Mouse (Mus musculus) embryonic facial prominence, embryonic 10.5 days (tissue): ENCODE measurements around the gene Slc25a29. TPM values are rescaled to one million over a fixed set of nuclear protein-coding genes. Genes with fewer than 3 reads are reported as not detected.

ENCODE experiments used
- DNase-seq: peaks from one replicate; pipeline ENCODE4 v3.0.0-alpha.2; 2017; ENCODE audit warnings: low spot score
- H3K27ac ChIP-seq: fragments of 300-500 bp; sonication (generic); replicated peaks from 2 replicates; pipeline ENCODE4 v1.5.1; 2016; ENCODE audit warnings: mild to moderate bottlenecking
- H3K27me3 ChIP-seq: fragments of 300-500 bp; sonication (generic); replicated peaks from 2 replicates; pipeline ENCODE4 v1.6.1; 2016; ENCODE audit warnings: low read depth, mild to moderate bottlenecking; ENCODE audit not compliant: poor library complexity, severe bottlenecking
- H3K36me3 ChIP-seq: fragments of 300-500 bp; sonication (generic); replicated peaks from 2 replicates; pipeline ENCODE4 v1.6.1; 2016; ENCODE audit warnings: mild to moderate bottlenecking, moderate library complexity
- H3K4me1 ChIP-seq: fragments of 300-500 bp; sonication (generic); 2 replicates; pipeline ENCODE4 v1.6.1; 2016
- H3K4me3 ChIP-seq: fragments of 300-500 bp; sonication (generic); 2 replicates; pipeline ENCODE4 v1.5.1; 2016; ENCODE audit warnings: mild to moderate bottlenecking, moderate library complexity
- H3K9me3 ChIP-seq: fragments of 300-500 bp; sonication (generic); 2 replicates; pipeline ENCODE4 v1.6.1; 2016; ENCODE audit warnings: mild to moderate bottlenecking
- WGBS: fragments of 180-500 bp; shearing (Covaris S2); methylation state at CpG from one replicate; pipeline ENCODE4 v1.1.7; 2016; 5-methylcytosine and 5-hydroxymethylcytosine counted together
- polyA plus RNA-seq: library from polyadenylated mRNA; unstranded; fragments of >200 nt; fragmentation: Nextera tagmentation; extraction: Ambion mirVana; gene quantifications from 2 replicates; pipeline ENCODE4 v1.2.1, GENCODE M21; 2016

Slc25a29 gene
- polyA plus RNA-seq, 1 experiment from 2014 or later = 12.9 TPM

DNA sequence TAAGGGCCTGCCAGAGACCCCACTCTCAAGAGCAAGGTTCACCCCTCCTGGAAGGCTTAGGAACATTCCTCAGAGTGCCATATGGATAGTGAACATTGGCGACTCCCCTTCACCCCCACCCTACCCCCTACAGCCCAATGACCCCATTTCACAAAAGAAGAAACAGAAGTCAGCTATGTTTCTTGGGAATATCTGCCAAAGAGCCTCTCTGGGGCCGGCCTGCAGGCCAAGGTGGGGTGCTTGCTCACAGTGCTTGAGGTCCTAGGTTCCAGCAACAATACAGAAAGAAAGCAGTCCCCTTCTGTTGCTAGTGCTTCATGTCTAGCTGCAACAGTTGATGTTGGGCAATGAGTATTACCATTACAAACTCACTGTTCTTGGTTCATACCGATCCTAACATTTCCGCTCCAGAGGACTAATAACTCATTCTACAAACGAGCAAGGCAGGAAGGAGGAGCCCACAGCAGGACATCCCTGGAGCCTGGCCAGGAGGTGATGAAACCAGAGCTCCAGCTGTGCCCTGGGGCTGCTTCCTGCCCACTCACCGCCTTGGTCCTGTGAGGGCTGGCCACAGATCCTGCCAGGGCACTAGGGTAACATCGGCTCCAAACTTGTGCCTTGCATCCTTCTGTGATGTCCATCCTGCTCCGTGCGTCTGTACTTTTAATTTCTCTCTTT lies 3.6 kb downstream of the Slc25a29 start:
- H3K9me3 ChIP-seq = no peaks in the 10 kb centered on the region
- 71% methylated on average over 9 of the region's 9 CpGs for WGBS
- peaks cover 37% of the 10 kb centered on the region for H3K4me1 ChIP-seq
- peaks cover 6% of the 10 kb centered on the region for H3K27me3 ChIP-seq
- H3K4me3 ChIP-seq = no peak overlapping the region
- no peak for DNase-seq
- H3K36me3 ChIP-seq = peaks cover 46% of the 10 kb centered on the region
- H3K27ac ChIP-seq = no peak overlapping the region

GRCm38 (mm10) chr12:108830358-108830757 lies 5.3 kb downstream of the Slc25a29 start:
- H3K4me3 ChIP-seq = no peak overlapping the region
- H3K36me3 ChIP-seq = peaks cover 59% of the 10 kb centered on the region
- DNase-seq = no peak

DNA sequence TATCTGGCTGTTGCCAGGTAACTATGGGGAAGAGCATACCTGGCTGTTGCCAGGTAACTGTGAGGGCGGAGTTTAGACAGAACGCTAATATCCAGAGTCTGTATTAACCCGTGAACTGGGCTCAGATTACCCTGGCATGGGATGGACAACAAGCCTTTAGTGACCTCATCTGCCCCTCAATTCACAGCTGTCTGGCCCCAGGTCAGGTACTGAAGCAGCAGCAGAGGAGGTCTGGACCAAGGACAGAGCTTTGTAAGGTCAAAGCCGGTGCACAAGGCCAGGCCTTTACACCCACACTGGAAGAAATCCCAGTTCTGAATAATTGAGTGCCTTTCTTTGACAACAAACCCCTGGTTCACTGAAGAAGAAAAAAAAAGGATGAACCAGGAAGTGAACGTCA lies 6.0 kb downstream of the Slc25a29 start:
- Histone ChIP-seq H3K4me1 (peaks cover 15% of the 10 kb centered on the region), H3K36me3 (peaks cover 64% of the 10 kb centered on the region), H3K4me3 (no peak overlapping the region), H3K27ac (no peak overlapping the region), H3K27me3 (peaks cover 4% of the 10 kb centered on the region), H3K9me3 (no peaks in the 10 kb centered on the region)
- WGBS = 71% methylated on average over 5 of the region's 5 CpGs
- no peak for DNase-seq

More at GRCm38 (mm10) chr12:108830358-108830757, 5.3 kb downstream of the Slc25a29 start:
- H3K9me3 ChIP-seq = no peaks in the 10 kb centered on the region
- no peak overlapping the region for H3K27ac ChIP-seq
- peaks cover 6% of the 10 kb centered on the region for H3K27me3 ChIP-seq
- WGBS = 87% methylated on average over 6 of the region's 6 CpGs
- H3K4me1 ChIP-seq = peaks cover 22% of the 10 kb centered on the region

- Histone ChIP-seq H3K9me3 (no peaks in the 10 kb centered on the region), H3K4me1 (peaks cover 7% of the 10 kb centered on the region; the same call in 1 of the 2 replicates), H3K36me3 (peaks cover 61% of the 10 kb centered on the region), H3K27ac (0 out of 2 replicates have a peak overlapping the region, but pooled peaks have one; percentile 4), H3K27me3 (no peaks in the 10 kb centered on the region), H3K4me3 (no peak overlapping the region)
- no peak for DNase-seq
- whole genome bisulfite sequencing = 98% methylated on average over 6 of the region's 6 CpGs
These were observed 8.0 kb downstream of the Slc25a29 start for GRCm38 (mm10) chr12:108827641-108828040.

DNA sequence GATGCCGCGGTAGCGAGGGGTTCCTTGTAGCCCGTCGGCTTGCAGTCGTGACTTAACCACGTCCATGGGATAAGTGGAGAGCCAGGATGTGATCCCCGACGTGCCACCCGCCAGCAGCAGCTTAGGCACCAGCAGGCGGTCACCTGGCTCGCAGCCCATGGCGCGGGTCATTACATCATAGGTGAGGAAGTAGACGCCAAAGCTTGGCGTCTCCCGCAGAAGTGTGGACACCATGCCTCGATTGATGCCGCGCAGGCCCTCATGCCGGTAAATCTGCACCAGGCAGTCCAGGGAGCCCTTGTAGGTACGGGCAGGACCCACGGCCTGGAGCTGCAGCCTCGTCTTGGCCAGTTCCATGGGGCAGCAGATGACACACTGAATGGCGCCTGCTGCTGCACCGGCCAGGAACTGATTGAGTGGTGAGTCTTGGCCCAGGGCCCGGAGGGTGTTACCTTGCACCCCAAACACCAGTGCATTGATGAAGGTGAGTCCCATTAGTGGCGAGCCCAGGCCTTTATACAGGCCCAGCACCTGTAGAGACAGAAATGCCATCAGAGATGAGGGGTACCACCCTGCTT lies 8.6 kb downstream of the Slc25a29 start:
- 96% methylated on average over 28 of the region's 28 CpGs for WGBS
- DNase-seq = no peak

GRCm38 (mm10) chr12:108826282-108826957 lies 9.3 kb downstream of the Slc25a29 start:
- H3K27me3 ChIP-seq = no peaks in the 10 kb centered on the region
- no peaks in the 10 kb centered on the region for H3K9me3 ChIP-seq
- DNase-seq = no peak
- no peak overlapping the region for H3K27ac ChIP-seq
- H3K4me3 ChIP-seq = no peak overlapping the region
- H3K36me3 ChIP-seq = peaks cover 61% of the 10 kb centered on the region
- WGBS = 94% methylated on average over 19 of the region's 19 CpGs
- H3K4me1 ChIP-seq = no peaks in the 10 kb centered on the region; the same call in 1 of the 2 replicates

More for the DNA sequence above, 8.6 kb downstream of the Slc25a29 start:
- Histone ChIP-seq H3K4me1 (peaks cover 5% of the 10 kb centered on the region; the same call in 1 of the 2 replicates), H3K27me3 (no peaks in the 10 kb centered on the region), H3K36me3 (peaks cover 61% of the 10 kb centered on the region), H3K9me3 (no peaks in the 10 kb centered on the region), H3K4me3 (no peak overlapping the region), H3K27ac (0 out of 2 replicates have a peak overlapping the region, but pooled peaks have one; percentile 4)

DNA sequence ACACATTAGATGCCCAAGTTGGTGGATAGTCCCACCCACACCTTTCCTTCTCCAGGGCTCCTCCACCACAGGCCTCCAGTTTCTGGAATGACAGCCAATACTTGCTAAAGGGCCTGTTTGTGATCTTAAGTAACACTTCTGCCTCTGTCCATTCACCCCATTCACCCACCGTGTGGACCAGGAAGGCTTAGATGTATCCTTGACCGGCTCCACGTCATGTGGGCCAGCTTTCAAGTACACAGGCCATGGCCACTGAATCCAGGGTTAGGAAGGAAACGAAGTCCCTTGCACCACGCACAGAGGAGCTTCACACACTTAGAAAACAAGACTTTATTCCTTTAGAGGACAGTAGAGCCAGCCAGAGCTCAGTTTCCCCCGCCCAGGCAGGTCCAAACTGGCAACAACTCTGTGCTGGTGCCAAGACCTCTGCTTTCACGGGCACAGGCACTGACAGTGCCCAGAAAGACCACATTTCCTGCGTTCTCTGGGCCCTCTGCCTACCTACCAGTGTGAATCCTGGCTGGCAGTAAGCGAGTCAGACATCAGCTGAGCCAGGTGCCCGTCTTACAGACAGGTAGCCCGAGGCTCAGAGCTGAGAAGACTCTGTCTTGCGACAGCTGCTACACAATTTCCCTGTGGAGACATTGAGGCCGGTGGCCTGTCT lies 10.0 kb downstream of the Slc25a29 start:
- H3K4me3 ChIP-seq = no peak overlapping the region
- H3K9me3 ChIP-seq = no peaks in the 10 kb centered on the region
- no peaks in the 10 kb centered on the region; the same call in 1 of the 2 replicates for H3K4me1 ChIP-seq
- DNase-seq = no peak
- peaks cover 59% of the 10 kb centered on the region for H3K36me3 ChIP-seq
- 92% methylated on average over 13 of the region's 13 CpGs for WGBS
- no peak overlapping the region for H3K27ac ChIP-seq
- no peaks in the 10 kb centered on the region for H3K27me3 ChIP-seq

- 93% methylated on average over 15 of the region's 15 CpGs for WGBS
- peaks cover 64% of the 10 kb centered on the region for H3K36me3 ChIP-seq
- no peak overlapping the region for H3K27ac ChIP-seq
- no peak for DNase-seq
- no peak overlapping the region for H3K4me3 ChIP-seq
- H3K9me3 ChIP-seq = no peaks in the 10 kb centered on the region
- no peaks in the 10 kb centered on the region for H3K27me3 ChIP-seq
- H3K4me1 ChIP-seq = peaks cover 4% of the 10 kb centered on the region
These were observed 11.3 kb downstream of the Slc25a29 start for GRCm38 (mm10) chr12:108824225-108824874.

- 73% methylated on average over 8 of the region's 8 CpGs for WGBS
- Histone ChIP-seq H3K4me3 (no peak overlapping the region), H3K36me3 (peaks cover 64% of the 10 kb centered on the region)
These were observed 12.6 kb downstream of the Slc25a29 start for GRCm38 (mm10) chr12:108823036-108823435.

GRCm38 (mm10) chr12:108820461-108820860 lies 15.2 kb downstream of the Slc25a29 start:
- no peaks in the 10 kb centered on the region for H3K27me3 ChIP-seq
- H3K27ac ChIP-seq = no peak overlapping the region
- no peaks in the 10 kb centered on the region for H3K9me3 ChIP-seq
- H3K36me3 ChIP-seq = peaks cover 61% of the 10 kb centered on the region
- no peak overlapping the region for H3K4me3 ChIP-seq
- peaks cover 4% of the 10 kb centered on the region for H3K4me1 ChIP-seq
- 91% methylated on average over 4 of the region's 4 CpGs for WGBS
- DNase-seq = no peak

More at GRCm38 (mm10) chr12:108823036-108823435, 12.6 kb downstream of the Slc25a29 start:
- peaks cover 4% of the 10 kb centered on the region for H3K4me1 ChIP-seq
- no peaks in the 10 kb centered on the region for H3K27me3 ChIP-seq
- DNase-seq = no peak
- H3K9me3 ChIP-seq = no peaks in the 10 kb centered on the region
- no peak overlapping the region for H3K27ac ChIP-seq

DNA sequence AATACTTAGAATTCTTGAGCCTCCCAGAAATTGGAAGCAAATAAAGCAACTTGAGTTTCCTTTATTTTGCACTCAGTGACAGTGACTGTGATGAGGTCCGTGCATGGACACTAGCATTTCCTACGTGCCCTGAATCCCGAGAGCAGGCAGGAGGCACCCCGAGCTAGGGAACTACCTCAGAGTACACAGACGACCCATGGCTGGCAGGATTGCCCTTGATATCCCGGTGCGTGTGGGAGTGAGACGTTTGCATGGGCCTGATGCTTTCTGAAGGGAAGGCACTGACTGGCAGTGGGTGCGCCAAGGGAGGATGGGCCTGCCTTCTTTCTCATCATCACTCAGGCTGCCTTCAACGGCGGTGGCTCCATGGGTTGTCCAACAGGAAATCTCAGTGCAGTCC lies 19.1 kb downstream of the Slc25a29 start:
- Histone ChIP-seq H3K27ac (no peak overlapping the region), H3K4me3 (no peak overlapping the region), H3K9me3 (no peaks in the 10 kb centered on the region), H3K36me3 (peaks cover 82% of the 10 kb centered on the region), H3K4me1 (peaks cover 4% of the 10 kb centered on the region; the same call in 1 of the 2 replicates), H3K27me3 (no peaks in the 10 kb centered on the region)
- 88% methylated on average over 11 of the region's 11 CpGs for WGBS
- no peak for DNase-seq

DNA sequence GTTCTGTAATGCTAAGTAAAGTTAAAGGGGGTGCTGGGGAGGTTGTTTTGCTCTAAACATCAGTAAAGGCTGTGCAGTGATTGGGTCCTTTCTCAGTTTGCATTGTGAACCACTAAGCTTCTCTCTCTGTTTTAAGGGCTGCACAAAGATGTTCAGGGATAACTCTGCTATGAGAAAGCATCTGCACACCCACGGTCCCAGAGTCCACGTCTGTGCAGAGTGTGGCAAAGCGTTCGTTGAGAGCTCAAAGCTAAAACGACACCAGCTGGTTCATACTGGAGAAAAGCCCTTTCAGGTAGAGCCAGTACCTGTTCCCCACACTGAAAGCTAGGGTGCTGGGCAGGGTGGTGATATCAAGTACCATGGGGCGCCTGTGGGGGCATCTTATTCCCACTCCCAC lies 21.2 kb downstream of the Slc25a29 start:
- Histone ChIP-seq H3K27ac (no peak overlapping the region), H3K4me3 (no peak overlapping the region), H3K4me1 (no peaks in the 10 kb centered on the region), H3K9me3 (no peaks in the 10 kb centered on the region), H3K27me3 (no peaks in the 10 kb centered on the region), H3K36me3 (peaks cover 82% of the 10 kb centered on the region)
- DNase-seq = no peak
- 95% methylated on average over 6 of the region's 6 CpGs for WGBS
